Mouse (Mus musculus) forebrain, postnatal 0 days (tissue): ENCODE measurements at regions not wholly inside any gene's neighbourhood (a gene's known extent, or its start where the extent isn't known, plus 50 kb on each side); places are given as distances from the start of the nearest gene placed in this dataset.

Source experiments
- ATAC-seq: fragments of 200-750 bp; cut with Nextera tagmentation; 2 replicates; pipeline ENCODE4 v1.8.0; 2017; ENCODE audit warnings: mild to moderate bottlenecking, moderate library complexity
- DNase-seq: peaks from one replicate; pipeline ENCODE4 v3.0.0-alpha.2; 2015
- H3K27ac ChIP-seq: fragments of 300-500 bp; sonication (generic); 2 replicates; pipeline ENCODE4 v1.5.1; 2014; ENCODE audit warnings: low read depth, mild to moderate bottlenecking, antibody characterized with exemption, low read length, moderate library complexity, mixed read lengths
- H3K27me3 ChIP-seq: fragments of 300-500 bp; sonication (generic); 2 replicates; pipeline ENCODE4 v1.6.1; 2014; ENCODE audit warnings: mild to moderate bottlenecking, low read length, mixed read lengths; ENCODE audit not compliant: insufficient read depth
- H3K36me3 ChIP-seq: fragments of 300-500 bp; sonication (generic); 2 replicates; pipeline ENCODE4 v1.6.1; 2014; ENCODE audit warnings: mild to moderate bottlenecking, moderate library complexity; ENCODE audit not compliant: insufficient read depth
- H3K4me1 ChIP-seq: fragments of 300-500 bp; sonication (generic); 2 replicates; pipeline ENCODE4 v1.6.1; 2014; ENCODE audit warnings: antibody characterized with exemption; ENCODE audit not compliant: insufficient read depth
- H3K4me2 ChIP-seq: fragments of 300-500 bp; sonication (generic); 2 replicates; pipeline ENCODE4 v1.6.1; 2014; ENCODE audit warnings: low read depth, mild to moderate bottlenecking, moderate library complexity
- H3K4me3 ChIP-seq: fragments of 300-500 bp; sonication (generic); 2 replicates; pipeline ENCODE4 v1.5.1; 2014; ENCODE audit warnings: low read depth, low read length, mixed read lengths
- H3K9ac ChIP-seq: fragments of 300-500 bp; sonication (generic); 2 replicates; pipeline ENCODE4 v1.6.1; 2014; ENCODE audit warnings: mild to moderate bottlenecking
- H3K9me3 ChIP-seq: fragments of 300-500 bp; sonication (generic); 2 replicates; pipeline ENCODE4 v1.6.1; 2016; ENCODE audit warnings: low read length
- CTCF ChIP-seq: sonication (generic); IDR thresholded peaks from 2 replicates; pipeline ENCODE4 v1.5.1; 2016; ENCODE audit warnings: antibody characterized with exemption, control low read depth, low read depth
- WGBS: fragments of 180-500 bp; shearing (Covaris S2); extraction: QIAGEN DNeasy Blood & Tissue Kit; methylation state at CpG from one replicate; pipeline ENCODE4 v1.1.7; 2014; 5-methylcytosine and 5-hydroxymethylcytosine counted together

DNA sequence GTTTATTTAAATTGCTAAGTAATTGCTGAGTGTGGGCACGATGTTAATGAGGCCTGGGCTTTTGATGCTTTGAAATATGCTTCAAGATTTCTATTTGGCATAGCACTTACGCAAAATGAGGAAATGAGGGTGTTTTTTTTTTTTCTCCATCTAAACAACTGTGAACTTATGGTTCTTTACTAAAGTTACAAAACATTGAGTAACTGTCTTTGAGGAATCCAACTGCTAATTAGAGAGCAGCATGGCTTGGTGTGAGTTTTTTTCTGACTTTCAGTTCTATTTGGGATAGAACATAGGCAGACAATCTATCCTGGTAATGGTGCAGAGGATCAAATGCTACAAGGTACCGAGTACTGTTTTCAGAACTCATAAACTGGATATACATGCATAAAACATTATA lies 231.2 kb upstream of the Mtpn start:
- no peak for TF ChIP-seq CTCF
- Histone ChIP-seq H3K27ac (no peak overlapping the region), H3K4me1 (no peaks in the 10 kb centered on the region), H3K4me3 (no peak overlapping the region), H3K9ac (no peak overlapping the region), H3K27me3 (no peaks in the 10 kb centered on the region), H3K4me2 (no peak overlapping the region), H3K9me3 (no peaks in the 10 kb centered on the region), H3K36me3 (no peaks in the 10 kb centered on the region)
- no peak for ATAC-seq
- 65% methylated on average over 3 of the region's 3 CpGs for WGBS
- DNase-seq, result no peak

DNA sequence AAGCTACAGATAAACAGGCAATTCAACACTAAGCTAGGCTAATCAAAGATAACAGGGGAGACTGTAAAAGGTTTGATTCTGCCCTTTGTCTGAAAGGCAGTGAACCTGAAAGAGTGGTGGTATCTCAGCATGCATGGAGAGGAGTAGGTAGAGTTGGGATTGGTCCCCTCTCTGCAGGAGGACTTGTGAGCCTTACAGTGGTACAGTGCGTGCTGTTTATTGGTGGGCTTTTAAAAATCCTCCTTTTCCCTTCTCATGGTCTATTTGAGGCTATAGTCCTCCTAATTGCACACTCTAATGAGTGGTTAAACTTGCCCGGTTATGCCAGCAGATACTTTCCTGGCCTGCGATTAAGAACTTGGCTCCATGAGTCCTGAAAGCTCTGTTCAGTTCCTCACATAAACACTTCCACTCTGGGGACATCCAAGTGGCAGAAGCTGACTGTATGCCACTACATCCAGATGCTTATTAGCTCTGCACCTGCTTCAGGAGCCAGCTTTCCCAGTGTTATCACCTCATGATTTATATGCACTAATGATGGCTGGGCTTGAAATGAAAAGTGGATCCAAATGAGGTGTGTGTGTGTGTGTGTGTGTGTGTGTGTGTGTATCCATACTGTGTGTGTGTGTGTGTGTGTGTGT lies 220.0 kb upstream of the Mtpn start:
- H3K4me3 ChIP-seq, result no peak overlapping the region
- H3K4me2 ChIP-seq, result no peak overlapping the region
- no peak overlapping the region for H3K9ac ChIP-seq
- ATAC-seq (peak; percentile 50), DNase-seq (no peak)
- 43% methylated on average over 3 of the region's 3 CpGs for WGBS
- H3K27ac ChIP-seq, result no peak overlapping the region
- H3K36me3 ChIP-seq, result no peaks in the 10 kb centered on the region
- no peaks in the 10 kb centered on the region for H3K4me1 ChIP-seq
- TF ChIP-seq CTCF, result no peak
- no peaks in the 10 kb centered on the region for H3K27me3 ChIP-seq
- H3K9me3 ChIP-seq, result no peaks in the 10 kb centered on the region

DNA sequence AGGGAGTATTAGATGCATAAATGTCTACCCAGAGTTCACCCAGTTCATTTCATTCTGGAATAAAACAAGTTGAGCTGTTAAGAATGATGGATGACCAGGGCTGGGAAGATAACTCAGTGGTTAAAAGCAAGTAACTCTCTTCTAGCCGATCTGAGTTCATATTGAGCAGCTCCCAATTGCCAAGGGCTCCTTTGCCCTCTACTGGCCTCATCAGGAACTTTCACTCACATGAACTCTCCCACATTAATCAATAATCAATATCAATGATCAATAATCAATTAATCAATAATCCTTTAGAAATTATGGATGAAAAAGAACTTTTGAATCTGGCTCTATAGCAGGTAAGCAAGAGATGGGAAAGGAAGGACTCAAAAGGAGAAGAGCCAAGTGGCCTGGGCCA lies 206.3 kb upstream of the Mtpn start:
- no peak overlapping the region for H3K9ac ChIP-seq
- no peak for TF ChIP-seq CTCF
- ATAC-seq (no peak), DNase-seq (no peak)
- H3K4me1 ChIP-seq, result no peaks in the 10 kb centered on the region
- no peaks in the 10 kb centered on the region for H3K9me3 ChIP-seq
- no peak overlapping the region for H3K4me2 ChIP-seq
- H3K4me3 ChIP-seq, result no peak overlapping the region
- no peak overlapping the region for H3K27ac ChIP-seq
- no peaks in the 10 kb centered on the region for H3K27me3 ChIP-seq
- 65% methylated on average over 1 of the region's 1 CpGs for WGBS
- H3K36me3 ChIP-seq, result no peaks in the 10 kb centered on the region

DNA sequence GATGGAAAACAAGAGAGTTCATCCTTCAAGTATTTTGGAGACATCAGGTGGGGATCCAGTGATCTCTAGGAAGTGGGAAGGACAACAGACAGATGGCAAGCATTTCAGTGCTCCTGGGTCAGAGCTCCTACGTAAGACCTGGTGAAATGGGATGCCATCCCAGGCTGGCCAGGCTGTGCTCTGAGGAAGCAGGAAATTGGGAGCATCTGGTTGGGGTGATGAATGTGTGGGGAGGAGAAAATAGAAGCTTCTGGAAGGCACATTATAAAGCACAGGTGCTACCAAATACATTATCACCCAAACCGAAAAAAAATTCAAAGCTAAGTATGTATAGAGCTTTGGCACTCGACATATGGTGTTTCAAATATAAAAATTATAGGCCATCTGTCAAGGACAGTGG lies 165.9 kb upstream of the Mtpn start:
- no peak overlapping the region for H3K4me3 ChIP-seq
- H3K27ac ChIP-seq, result no peak overlapping the region
- no peaks in the 10 kb centered on the region for H3K27me3 ChIP-seq
- no peaks in the 10 kb centered on the region for H3K9me3 ChIP-seq
- H3K9ac ChIP-seq, result no peak overlapping the region
- WGBS, result 78% methylated on average over 3 of the region's 3 CpGs
- no peaks in the 10 kb centered on the region for H3K36me3 ChIP-seq
- H3K4me1 ChIP-seq, result no peaks in the 10 kb centered on the region
- ATAC-seq, result no peak
- no peak for TF ChIP-seq CTCF
- no peak for DNase-seq
- no peak overlapping the region for H3K4me2 ChIP-seq

DNA sequence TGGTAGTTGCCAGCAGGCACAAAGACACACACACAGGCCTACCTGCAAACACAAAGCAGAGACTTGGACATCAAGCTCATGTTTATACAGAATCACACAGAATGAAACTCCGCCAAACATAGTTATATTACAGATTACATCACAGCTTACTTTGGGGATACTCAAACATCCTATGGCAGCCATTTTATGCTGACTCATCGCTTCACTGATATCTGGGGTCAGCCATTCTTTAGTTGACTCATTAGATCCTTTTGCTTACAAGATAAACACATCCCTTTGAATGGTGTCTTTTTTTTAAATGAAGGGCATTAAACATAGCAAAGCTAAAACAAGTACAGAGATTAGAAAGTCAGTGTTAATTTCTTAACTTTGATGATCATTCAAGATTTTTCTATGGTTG lies 127.4 kb upstream of the Mtpn start:
- ATAC-seq, result no peak
- Histone ChIP-seq H3K27ac (no peak overlapping the region), H3K27me3 (no peaks in the 10 kb centered on the region), H3K4me2 (no peak overlapping the region), H3K9ac (no peak overlapping the region), H3K36me3 (no peaks in the 10 kb centered on the region), H3K9me3 (no peaks in the 10 kb centered on the region), H3K4me3 (no peak overlapping the region), H3K4me1 (no peaks in the 10 kb centered on the region)
- 92% methylated on average over 2 of the region's 2 CpGs for WGBS
- TF ChIP-seq CTCF, result no peak
- DNase-seq, result no peak

DNA sequence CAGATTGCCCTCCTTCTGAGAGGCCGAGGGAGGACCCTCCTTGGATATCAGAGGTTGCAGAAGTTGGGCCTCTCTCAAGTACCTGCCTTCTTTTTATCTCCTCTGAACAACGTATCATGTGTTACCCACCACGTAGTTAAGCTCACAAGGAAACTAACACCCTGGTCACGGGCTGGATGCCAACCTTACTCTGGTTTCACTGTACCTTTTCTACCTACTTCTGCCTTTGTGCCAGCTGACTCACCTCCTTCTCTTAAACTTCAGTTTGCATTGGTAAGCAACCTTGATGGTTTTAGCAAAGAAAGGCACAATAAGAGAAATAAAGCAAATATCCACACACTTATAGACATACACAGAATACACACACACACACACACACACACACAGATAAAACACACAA lies 111.7 kb upstream of the Mtpn start:
- Histone ChIP-seq H3K4me2 (no peak overlapping the region), H3K36me3 (no peaks in the 10 kb centered on the region), H3K4me3 (no peak overlapping the region), H3K9ac (no peak overlapping the region), H3K27me3 (no peaks in the 10 kb centered on the region), H3K9me3 (no peaks in the 10 kb centered on the region), H3K4me1 (no peaks in the 10 kb centered on the region), H3K27ac (no peak overlapping the region)
- no peak for TF ChIP-seq CTCF
- no peak for ATAC-seq
- DNase-seq, result no peak
- 77% methylated on average over 4 of the region's 4 CpGs for WGBS

DNA sequence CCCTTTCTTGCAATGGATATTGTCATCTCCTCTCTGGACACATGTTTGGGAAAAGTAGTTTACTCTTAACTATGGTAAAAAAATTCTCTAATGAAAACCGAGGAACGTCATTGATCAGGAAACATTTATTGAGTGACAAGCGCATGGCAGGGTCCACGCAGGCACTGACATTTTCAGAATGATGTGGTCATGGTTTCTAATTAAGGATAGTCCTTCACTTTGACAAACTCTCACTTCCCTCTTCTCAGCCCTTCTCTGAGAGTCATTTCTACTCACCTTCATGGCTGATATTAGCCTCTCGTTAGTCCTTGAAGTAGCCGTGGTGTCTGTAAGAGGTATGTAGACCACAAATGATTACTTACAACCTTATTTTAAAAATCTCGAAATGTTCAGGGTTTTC lies 105.5 kb upstream of the Mtpn start:
- no peak for DNase-seq
- WGBS, result 88% methylated on average over 7 of the region's 7 CpGs
- no peak for TF ChIP-seq CTCF
- H3K27ac ChIP-seq, result no peak overlapping the region
- no peak overlapping the region for H3K4me3 ChIP-seq
- H3K4me2 ChIP-seq, result no peak overlapping the region
- no peaks in the 10 kb centered on the region for H3K27me3 ChIP-seq
- H3K4me1 ChIP-seq, result no peaks in the 10 kb centered on the region
- H3K36me3 ChIP-seq, result no peaks in the 10 kb centered on the region
- no peaks in the 10 kb centered on the region for H3K9me3 ChIP-seq
- no peak overlapping the region for H3K9ac ChIP-seq
- no peak for ATAC-seq

DNA sequence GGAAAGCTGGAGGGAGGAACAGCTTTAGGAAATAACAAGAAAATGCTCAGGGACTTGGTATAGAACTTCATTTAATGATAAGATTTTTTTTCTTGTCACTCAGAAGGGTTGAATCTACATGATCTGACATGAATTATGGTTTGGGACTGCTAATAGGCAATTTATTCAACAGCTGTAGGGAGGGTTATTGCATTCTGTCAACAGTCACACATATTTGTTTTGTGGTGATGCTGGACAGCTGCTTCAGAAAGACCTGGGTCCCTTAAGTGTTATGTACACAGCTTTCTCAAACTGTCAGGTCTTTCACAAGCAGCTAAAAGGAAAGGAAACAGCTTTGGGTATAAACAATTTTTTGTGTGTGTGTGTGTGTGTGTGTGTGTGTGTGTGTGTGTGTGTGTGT lies 101.0 kb upstream of the Mtpn start:
- no peak overlapping the region for H3K9ac ChIP-seq
- no peaks in the 10 kb centered on the region for H3K9me3 ChIP-seq
- H3K27ac ChIP-seq, result no peak overlapping the region
- no peaks in the 10 kb centered on the region for H3K27me3 ChIP-seq
- no peak for ATAC-seq
- H3K4me1 ChIP-seq, result no peaks in the 10 kb centered on the region
- no peaks in the 10 kb centered on the region for H3K36me3 ChIP-seq
- no peak for TF ChIP-seq CTCF
- no peak overlapping the region for H3K4me3 ChIP-seq
- H3K4me2 ChIP-seq, result no peak overlapping the region
- no peak for DNase-seq
